Comparison of ENCODE assay signal across 11 mouse cellular contexts in genomic region chr4:115728721-115729120, GRCm38 (mm10). TPM values are rescaled to one million over a fixed set of nuclear protein-coding genes. Genes with fewer than 3 reads are reported as not detected.
DNase-seq lines count a peak whose midpoint lies in the region; ATAC-seq and TF ChIP-seq lines count a peak whose summit lies in the region.
"Had no signal": no experiment of that assay in that cellular context is flagged by ENCODE, and none has a peak within 500 bp of the region (broad histone marks: within the 10 kb centered on the region; RNA-seq: fewer than 3 reads in every experiment).

No protein-coding gene starts in this region.

- WGBS in kidney, adult 2 months: 14% methylated on average over 5 of the region's 5 CpGs
- WGBS in kidney, embryonic 14.5 days: 14% methylated on average over 5 of the region's 5 CpGs
- 15% methylated on average over 5 of the region's 5 CpGs for WGBS in forebrain, embryonic 13.5 days

- H3K27ac ChIP-seq in kidney, adult 2 months (ENCODE audit: insufficient read depth, low read depth, low read length): no peak overlapping the region
- no peak overlapping the region for H3K27ac ChIP-seq in kidney, embryonic 14.5 days (ENCODE audit: low read depth, low read length)
- no peak overlapping the region for H3K27ac ChIP-seq in forebrain, embryonic 13.5 days
- H3K27ac ChIP-seq: embryonic facial prominence, embryonic 15.5 days; stomach, embryonic 15.5 days had no signal

- no peaks in the 10 kb centered on the region for H3K27me3 ChIP-seq in kidney, adult 2 months (replicated peaks; ENCODE audit: control insufficient read depth, insufficient read depth, low read length)
- H3K27me3 ChIP-seq in kidney, embryonic 14.5 days (ENCODE audit: control insufficient read depth, insufficient read depth, low read length): no peaks in the 10 kb centered on the region
- peaks cover 10% of the 10 kb centered on the region; the same call in 1 of the 2 replicates for H3K27me3 ChIP-seq in forebrain, embryonic 13.5 days
- H3K27me3 ChIP-seq: embryonic facial prominence, embryonic 15.5 days; stomach, embryonic 15.5 days had no signal

- H3K4me2 ChIP-seq in kidney, embryonic 14.5 days (replicated peaks; ENCODE audit: low read depth, low read length): no peak overlapping the region
- H3K4me2 ChIP-seq in forebrain, embryonic 13.5 days: no peak overlapping the region
- H3K4me2 ChIP-seq: embryonic facial prominence, embryonic 15.5 days; stomach, embryonic 15.5 days had no signal

- peak; percentile 54 for DNase-seq in kidney, adult 2 months
- DNase-seq in R1 (ENCODE audit: low read depth, low spot score): peak; percentile 77
- DNase-seq in embryo, embryonic 11.5 days (ENCODE audit: low read depth, low spot score): peak; percentile 60
- DNase-seq in lung, postnatal 14 days: peak; percentile 82
- DNase-seq in layer of hippocampus, adult 8-10 months (ENCODE audit: low spot score in 2 of 2): no peak
- no peak for DNase-seq in spleen, postnatal 36 days (ENCODE audit: low spot score in 2 of 2)

- H3K9me3 ChIP-seq in kidney, embryonic 14.5 days (ENCODE audit: control insufficient read depth, low read length): no peaks in the 10 kb centered on the region
- H3K9me3 ChIP-seq in forebrain, embryonic 13.5 days (replicated peaks): no peaks in the 10 kb centered on the region
- H3K9me3 ChIP-seq: embryonic facial prominence, embryonic 15.5 days; stomach, embryonic 15.5 days had no signal

- peaks cover 3% of the 10 kb centered on the region; the same call in 1 of the 2 replicates for H3K4me1 ChIP-seq in kidney, adult 2 months (ENCODE audit: control insufficient read depth, insufficient read depth, low read length)
- no peaks in the 10 kb centered on the region for H3K4me1 ChIP-seq in kidney, embryonic 14.5 days (ENCODE audit: control insufficient read depth, insufficient read depth, low read length)
- H3K4me1 ChIP-seq in forebrain, embryonic 13.5 days: no peaks in the 10 kb centered on the region
- H3K4me1 ChIP-seq: embryonic facial prominence, embryonic 15.5 days; stomach, embryonic 15.5 days had no signal

- H3K9ac ChIP-seq in kidney, embryonic 14.5 days (ENCODE audit: low read depth, low read length): no peak overlapping the region
- H3K9ac ChIP-seq in forebrain, embryonic 13.5 days: no peak overlapping the region
- H3K9ac ChIP-seq: embryonic facial prominence, embryonic 15.5 days; stomach, embryonic 15.5 days had no signal

- no peak for ATAC-seq in kidney, embryonic 14.5 days (ENCODE audit: low FRiP score, low TSS enrichment)
- no peak for ATAC-seq in forebrain, embryonic 13.5 days

- TF ChIP-seq CTCF in kidney, adult 2 months (conservative IDR thresholded peaks at IDR 0.05; ENCODE audit: insufficient read depth, insufficient read length, low read depth, low read length): no peak

- H3K36me3 ChIP-seq in kidney, adult 2 months (ENCODE audit: control insufficient read depth, insufficient read depth, low read length): no peaks in the 10 kb centered on the region
- no peaks in the 10 kb centered on the region for H3K36me3 ChIP-seq in kidney, embryonic 14.5 days (ENCODE audit: control insufficient read depth, insufficient read depth, low read length)
- H3K36me3 ChIP-seq in forebrain, embryonic 13.5 days (ENCODE audit: poor library complexity, severe bottlenecking): no peaks in the 10 kb centered on the region
- H3K36me3 ChIP-seq: embryonic facial prominence, embryonic 15.5 days; stomach, embryonic 15.5 days had no signal

- TF ChIP-seq POLR2A in kidney, adult 2 months (IDR thresholded peaks at IDR 0.05; ENCODE audit: low read depth, low read length): no peak

- no peak overlapping the region for H3K4me3 ChIP-seq in kidney, adult 2 months (ENCODE audit: insufficient read depth, low read depth, low read length)
- H3K4me3 ChIP-seq in kidney, embryonic 14.5 days (ENCODE audit: low read length): no peak overlapping the region
- no peak overlapping the region for H3K4me3 ChIP-seq in forebrain, embryonic 13.5 days
- H3K4me3 ChIP-seq: embryonic facial prominence, embryonic 15.5 days; stomach, embryonic 15.5 days had no signal

RNA-seq across cellular contexts. Expression of gene Efcab14, which starts 8.8 kb away (rescaled TPM):
- 26.4 and 27.9 TPM in 2 replicates for polyA plus RNA-seq in kidney, adult 2 months (2012; rRNA removed)
- 35.4 and 54.1 TPM in 2 replicates for polyA plus RNA-seq in kidney, embryonic 14.5 days (2014; fragmentation: Nextera tagmentation; extraction: Ambion mirVana)
- 10 to 100 TPM; 57.2 to 62.0 (median 60.1) TPM for total RNA-seq in layer of hippocampus, adult 8-10 months (2022)
- polyA plus RNA-seq in forebrain, embryonic 13.5 days (2015; fragmentation: Nextera tagmentation; extraction: Ambion mirVana): 23.6 and 23.7 TPM in 2 replicates

RNA-seq across cellular contexts. Expression of gene Tex38, which starts 52.1 kb away (rescaled TPM):
- 0.47 and 0.49 TPM in 2 replicates for polyA plus RNA-seq in kidney, adult 2 months (2012; rRNA removed)
- 0.26 TPM in 1 of 2 replicates, not detected in the other for polyA plus RNA-seq in kidney, embryonic 14.5 days (2014; fragmentation: Nextera tagmentation; extraction: Ambion mirVana)
- under 1 TPM in 2 of 4 experiments, not detected in 2; 0.43 to 0.85 TPM for total RNA-seq in layer of hippocampus, adult 8-10 months (2022)
- polyA plus RNA-seq in forebrain, embryonic 13.5 days (2015; fragmentation: Nextera tagmentation; extraction: Ambion mirVana): 0.38 TPM in 1 of 2 replicates, not detected in the other
- polyA plus RNA-seq: liver, embryonic 16.5 days had no signal

RNA-seq across cellular contexts. Expression of gene Atpaf1, which starts 55.9 kb away (rescaled TPM):
- polyA plus RNA-seq in kidney, adult 2 months (2012; rRNA removed): 35.0 and 43.2 TPM in 2 replicates
- polyA plus RNA-seq in kidney, embryonic 14.5 days (2014; fragmentation: Nextera tagmentation; extraction: Ambion mirVana): 55.8 and 63.5 TPM in 2 replicates
- total RNA-seq in layer of hippocampus, adult 8-10 months (2022): 10 to 100 TPM; 55.8 to 66.8 (median 63.1) TPM
- 31.1 and 35.8 TPM in 2 replicates for polyA plus RNA-seq in forebrain, embryonic 13.5 days (2015; fragmentation: Nextera tagmentation; extraction: Ambion mirVana)

Comparison
In these comparisons a context has a peak if more than half of its experiments do, and no peak if none do; other contexts are left out.
1. DNase-seq: peak in kidney, adult 2 months (single experiment), R1 (single experiment), embryo, embryonic 11.5 days (single experiment) and lung, postnatal 14 days (single experiment); none in layer of hippocampus, adult 8-10 months (0 of 2) and spleen, postnatal 36 days (0 of 2).